Mouse (Mus musculus): ENCODE data around the gene Usp7.
"Not testable (repeated sequence)": the region's sequence is repeated elsewhere in the genome, so short reads cannot be mapped to it uniquely, and the experiment has no call there.

Gene Usp7

GRCm38 (mm10) chr16:8783198-8783913 is 8.8 kb downstream of the Usp7 start:
- no peak for DNase-seq (ENCODE audit: low spot score)

GRCm38 (mm10) chr16:8781660-8782059 is 10.4 kb downstream of the Usp7 start:
- no peak for DNase-seq (ENCODE audit: low spot score)

GRCm38 (mm10) chr16:8781191-8781590 is 10.9 kb downstream of the Usp7 start:
- no peak for DNase-seq (ENCODE audit: low spot score)

GRCm38 (mm10) chr16:8780187-8780586 is 11.9 kb downstream of the Usp7 start:
- no peak for DNase-seq (ENCODE audit: low spot score)

GRCm38 (mm10) chr16:8778697-8779096 is 13.4 kb downstream of the Usp7 start:
- DNase-seq (ENCODE audit: low spot score) = no peak

- DNase-seq (ENCODE audit: low spot score) = no peak
Measured at GRCm38 (mm10) chr16:8777202-8777601, 14.9 kb downstream of the Usp7 start.

- DNase-seq (ENCODE audit: low spot score) = no peak
Measured at GRCm38 (mm10) chr16:8776634-8777033, 15.5 kb downstream of the Usp7 start.

GRCm38 (mm10) chr16:8771086-8771485 is 21.0 kb downstream of the Usp7 start:
- no peak for DNase-seq (ENCODE audit: low spot score)

GRCm38 (mm10) chr16:8770342-8770741 is 21.8 kb downstream of the Usp7 start:
- not testable (repeated sequence) for DNase-seq (ENCODE audit: low spot score)

- no peak for DNase-seq (ENCODE audit: low spot score)
Measured at GRCm38 (mm10) chr16:8769466-8769865, 22.6 kb downstream of the Usp7 start.

GRCm38 (mm10) chr16:8769065-8769464 is 23.0 kb downstream of the Usp7 start:
- DNase-seq (ENCODE audit: low spot score) = peak; percentile 66

GRCm38 (mm10) chr16:8768588-8768987 is 23.5 kb downstream of the Usp7 start:
- DNase-seq (ENCODE audit: low spot score) = peak; percentile 17

GRCm38 (mm10) chr16:8768071-8768470 is 24.0 kb downstream of the Usp7 start:
- DNase-seq (ENCODE audit: low spot score) = no peak

- no peak for DNase-seq (ENCODE audit: low spot score)
Measured at GRCm38 (mm10) chr16:8767133-8768052, 24.7 kb downstream of the Usp7 start.

- no peak for DNase-seq (ENCODE audit: low spot score)
Measured at GRCm38 (mm10) chr16:8766196-8766595, 25.9 kb downstream of the Usp7 start.

GRCm38 (mm10) chr16:8764124-8764907 is 27.8 kb downstream of the Usp7 start:
- no peak for DNase-seq (ENCODE audit: low spot score)

GRCm38 (mm10) chr16:8763028-8763427 is 29.1 kb downstream of the Usp7 start:
- DNase-seq (ENCODE audit: low spot score) = no peak

GRCm38 (mm10) chr16:8761894-8762293 is 30.2 kb downstream of the Usp7 start:
- no peak for DNase-seq (ENCODE audit: low spot score)

GRCm38 (mm10) chr16:8761005-8761404 is 31.1 kb downstream of the Usp7 start:
- no peak for DNase-seq (ENCODE audit: low spot score)

GRCm38 (mm10) chr16:8758979-8759378 is 33.1 kb downstream of the Usp7 start:
- no peak for DNase-seq (ENCODE audit: low spot score)

GRCm38 (mm10) chr16:8758193-8758592 is 33.9 kb downstream of the Usp7 start:
- no peak for DNase-seq (ENCODE audit: low spot score)

GRCm38 (mm10) chr16:8757586-8757985 is 34.5 kb downstream of the Usp7 start:
- DNase-seq (ENCODE audit: low spot score) = not testable (repeated sequence)
